Mouse (Mus musculus): ENCODE measurements around the gene Mboat2. TPM values are rescaled to one million over a fixed set of nuclear protein-coding genes. Genes with fewer than 3 reads are reported as not detected.

The Mboat2 gene
- polyA plus RNA-seq, 1 experiment from 2014 or later = 51.7 TPM

DNA sequence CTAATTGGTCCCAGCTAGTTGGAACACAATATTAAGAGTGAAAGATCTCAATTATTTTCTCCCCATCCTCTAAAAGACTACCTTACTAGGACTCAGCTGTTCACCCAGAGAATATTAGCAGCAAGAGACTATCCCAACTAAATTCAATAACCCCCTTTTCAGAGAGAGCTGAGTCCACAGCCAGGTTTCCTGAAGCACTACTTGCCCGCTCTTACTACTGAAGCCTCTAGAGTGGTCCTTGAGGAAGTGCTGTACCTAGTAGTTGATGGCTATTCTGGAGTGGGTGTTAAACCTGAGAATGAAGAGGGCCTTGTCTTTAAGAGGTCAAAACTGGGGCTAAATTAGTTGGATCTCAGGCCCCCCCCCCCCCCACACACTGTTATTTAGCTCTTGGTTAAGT, 593 bp upstream of the Mboat2 start:
- Histone ChIP-seq H3K4me3 (ENCODE audit: low read depth, low read length) (peak overlapping the region; percentile 74), H3K27me3 (ENCODE audit: control insufficient read depth, insufficient read depth, low read length) (no peaks in the 10 kb centered on the region), H3K9ac (ENCODE audit: low read length) (peak overlapping the region; percentile 95), H3K4me2 (ENCODE audit: low read depth, severe bottlenecking) (peak overlapping the region; percentile 66), H3K27ac (replicated peaks; ENCODE audit: low read depth, low read length) (peak overlapping the region; percentile 98; the same call in 1 of the 2 replicates), H3K4me1 (ENCODE audit: control insufficient read depth, insufficient read depth, low read length) (peaks cover 15% of the 10 kb centered on the region), H3K36me3 (ENCODE audit: control insufficient read depth, insufficient read depth, low read length) (no peaks in the 10 kb centered on the region), H3K9me3 (ENCODE audit: control insufficient read depth, low read length) (no peaks in the 10 kb centered on the region)
- DNase-seq (ENCODE audit: low spot score) = no peak
- 34% methylated on average over 1 of the region's 1 CpGs for WGBS
- ATAC-seq (ENCODE audit: insufficient number of reproducible peaks, low FRiP score, low TSS enrichment, low read depth) = no peak

DNA sequence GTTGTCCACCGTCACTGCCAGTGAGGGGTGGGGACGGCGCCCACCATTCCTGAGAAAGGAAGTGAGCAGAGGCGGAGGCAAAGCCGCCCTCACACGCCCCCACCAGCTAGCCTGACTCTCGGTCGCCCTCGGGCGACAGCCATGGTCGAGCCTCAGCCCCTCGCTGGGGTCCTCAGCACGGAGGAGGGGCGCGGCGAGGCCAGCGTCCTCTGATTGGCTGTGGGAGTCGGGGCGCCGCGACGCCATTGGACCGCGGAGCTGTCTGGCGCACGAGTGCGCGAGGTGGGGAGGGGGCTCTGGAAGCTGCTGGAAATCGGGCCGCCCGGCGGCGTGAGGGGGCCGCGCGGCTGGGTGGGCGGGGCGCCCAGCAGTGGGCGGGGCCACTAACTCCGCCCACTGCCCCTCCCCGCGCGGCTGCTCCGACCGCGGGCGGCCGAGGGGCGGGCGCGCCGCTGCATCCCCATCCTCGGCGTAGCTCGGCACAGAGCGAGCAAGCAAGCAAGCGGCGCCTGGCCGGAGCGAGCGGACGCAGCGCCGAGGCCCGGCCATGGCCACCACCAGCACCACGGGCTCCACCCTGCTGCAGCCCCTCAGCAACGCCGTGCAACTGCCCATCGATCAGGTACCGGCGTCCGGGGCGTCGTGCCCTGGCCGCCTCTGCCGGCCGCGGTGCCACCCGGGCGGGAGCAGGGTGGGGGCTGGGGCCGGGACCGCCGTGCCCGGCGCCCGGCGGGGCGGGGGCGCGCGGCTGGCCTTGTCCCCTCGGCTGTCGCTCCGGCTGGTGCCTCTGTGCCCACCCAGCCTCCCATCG, 679 bp downstream of the Mboat2 start:
- H3K4me3 ChIP-seq (ENCODE audit: low read depth, low read length) = peak overlapping the region; percentile 74
- H3K27me3 ChIP-seq (ENCODE audit: control insufficient read depth, insufficient read depth, low read length) = no peaks in the 10 kb centered on the region
- DNase-seq (ENCODE audit: low spot score) (peak; percentile 98), ATAC-seq (ENCODE audit: insufficient number of reproducible peaks, low FRiP score, low TSS enrichment, low read depth) (peak; percentile 100)
- peaks cover 15% of the 10 kb centered on the region for H3K4me1 ChIP-seq (ENCODE audit: control insufficient read depth, insufficient read depth, low read length)
- no peaks in the 10 kb centered on the region for H3K9me3 ChIP-seq (ENCODE audit: control insufficient read depth, low read length)
- H3K9ac ChIP-seq (ENCODE audit: low read length) = peak overlapping the region; percentile 95
- under 1% methylated on average over 58 of the region's 95 CpGs for WGBS
- H3K4me2 ChIP-seq (ENCODE audit: low read depth, severe bottlenecking) = peak overlapping the region; percentile 72
- no peaks in the 10 kb centered on the region for H3K36me3 ChIP-seq (ENCODE audit: control insufficient read depth, insufficient read depth, low read length)
- H3K27ac ChIP-seq (replicated peaks; ENCODE audit: low read depth, low read length) = peak overlapping the region; percentile 98

DNA sequence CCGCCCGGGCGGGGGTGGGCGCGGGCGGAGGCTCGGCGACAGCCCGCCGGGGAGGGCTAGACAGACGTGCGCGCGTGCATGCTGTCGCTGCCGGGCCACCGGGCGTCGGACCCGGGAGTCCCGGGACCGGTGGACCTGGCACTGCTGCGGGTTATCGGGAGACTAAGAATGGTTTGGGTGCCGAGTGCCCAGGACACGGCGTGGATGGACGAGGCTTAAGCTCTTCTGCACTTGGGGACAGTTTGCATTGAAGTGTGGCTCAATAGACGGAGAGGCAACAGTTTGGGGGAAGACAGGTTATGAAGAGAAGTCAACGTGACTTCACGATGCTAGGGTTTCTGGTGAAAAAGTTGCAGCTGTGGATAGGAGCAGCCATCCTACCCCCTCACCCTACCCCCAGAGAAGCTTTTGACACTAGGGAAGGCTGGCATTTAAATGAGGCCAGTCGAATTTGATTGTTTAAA, 1.3 kb downstream of the Mboat2 start:
- under 1% methylated on average over 27 of the region's 32 CpGs for WGBS
- H3K4me2 ChIP-seq (ENCODE audit: low read depth, severe bottlenecking) = peak overlapping the region; percentile 72
- H3K9ac ChIP-seq (ENCODE audit: low read length) = peak overlapping the region; percentile 89
- peaks cover 15% of the 10 kb centered on the region for H3K4me1 ChIP-seq (ENCODE audit: control insufficient read depth, insufficient read depth, low read length)
- DNase-seq (ENCODE audit: low spot score) = peak; percentile 64
- peak overlapping the region; percentile 84 for H3K27ac ChIP-seq (replicated peaks; ENCODE audit: low read depth, low read length)
- peak overlapping the region; percentile 74 for H3K4me3 ChIP-seq (ENCODE audit: low read depth, low read length)
- H3K9me3 ChIP-seq (ENCODE audit: control insufficient read depth, low read length) = no peaks in the 10 kb centered on the region
- no peaks in the 10 kb centered on the region for H3K27me3 ChIP-seq (ENCODE audit: control insufficient read depth, insufficient read depth, low read length)
- no peak for ATAC-seq (ENCODE audit: insufficient number of reproducible peaks, low FRiP score, low TSS enrichment, low read depth)
- H3K36me3 ChIP-seq (ENCODE audit: control insufficient read depth, insufficient read depth, low read length) = no peaks in the 10 kb centered on the region

DNA sequence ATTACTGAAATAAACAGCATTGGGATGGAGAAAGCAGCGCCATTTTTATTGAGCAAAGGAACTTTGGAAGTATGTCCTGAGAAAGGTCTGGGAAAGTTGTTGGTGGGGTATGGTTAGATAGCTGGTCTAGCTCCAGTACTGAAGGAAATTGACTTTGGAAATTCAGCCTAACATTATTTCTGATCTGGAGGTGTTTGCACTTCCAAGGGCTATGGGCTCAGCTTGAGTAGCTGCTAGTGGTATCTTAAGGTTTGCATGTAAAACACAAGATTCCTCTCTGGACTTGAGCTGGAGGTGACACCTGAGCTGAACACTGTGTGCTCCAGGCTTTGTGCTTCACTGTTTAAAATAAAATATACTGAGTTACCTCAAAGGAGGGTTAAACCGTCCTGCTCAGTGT, 1.8 kb downstream of the Mboat2 start:
- DNase-seq (ENCODE audit: low spot score) = no peak
- no peak overlapping the region; the same call in 1 of the 2 replicates for H3K27ac ChIP-seq (replicated peaks; ENCODE audit: low read depth, low read length)

DNA sequence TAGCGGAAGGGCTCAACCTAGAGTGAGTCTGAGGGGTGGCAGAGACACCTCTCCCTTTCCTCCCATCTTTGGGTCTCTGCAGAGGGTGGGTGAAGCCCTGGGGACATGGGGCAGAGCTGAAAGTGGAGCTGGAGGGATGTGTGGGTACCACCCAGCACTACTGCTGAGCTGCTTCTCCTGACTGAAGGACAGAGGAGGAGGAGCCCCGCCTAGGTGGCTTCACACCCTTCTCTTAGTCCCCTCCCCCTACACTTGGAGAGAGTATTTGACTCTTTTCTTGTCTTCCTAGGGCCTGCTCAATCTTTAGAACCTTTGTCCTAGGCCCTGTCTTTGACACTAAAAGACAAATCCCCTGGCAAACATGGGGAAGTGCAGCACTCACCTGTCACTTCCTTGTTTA, 7.3 kb downstream of the Mboat2 start:
- Histone ChIP-seq H3K4me1 (ENCODE audit: control insufficient read depth, insufficient read depth, low read length) (peaks cover 16% of the 10 kb centered on the region; the same call in 1 of the 2 replicates), H3K27ac (replicated peaks; ENCODE audit: low read depth, low read length) (no peak overlapping the region), H3K27me3 (ENCODE audit: control insufficient read depth, insufficient read depth, low read length) (no peaks in the 10 kb centered on the region), H3K4me3 (ENCODE audit: low read depth, low read length) (no peak overlapping the region), H3K9me3 (ENCODE audit: control insufficient read depth, low read length) (no peaks in the 10 kb centered on the region), H3K9ac (ENCODE audit: low read length) (no peak overlapping the region), H3K4me2 (ENCODE audit: low read depth, severe bottlenecking) (no peak overlapping the region), H3K36me3 (ENCODE audit: control insufficient read depth, insufficient read depth, low read length) (no peaks in the 10 kb centered on the region)
- 46% methylated on average over 2 of the region's 2 CpGs for WGBS
- no peak for ATAC-seq (ENCODE audit: insufficient number of reproducible peaks, low FRiP score, low TSS enrichment, low read depth)
- DNase-seq (ENCODE audit: low spot score) = no peak

More for the DNA sequence above, 1.8 kb downstream of the Mboat2 start:
- Histone ChIP-seq H3K36me3 (ENCODE audit: control insufficient read depth, insufficient read depth, low read length) (no peaks in the 10 kb centered on the region), H3K4me2 (ENCODE audit: low read depth, severe bottlenecking) (peak overlapping the region; percentile 72), H3K27me3 (ENCODE audit: control insufficient read depth, insufficient read depth, low read length) (no peaks in the 10 kb centered on the region), H3K4me1 (ENCODE audit: control insufficient read depth, insufficient read depth, low read length) (peaks cover 15% of the 10 kb centered on the region), H3K9ac (ENCODE audit: low read length) (peak overlapping the region; percentile 89), H3K9me3 (ENCODE audit: control insufficient read depth, low read length) (no peaks in the 10 kb centered on the region), H3K4me3 (ENCODE audit: low read depth, low read length) (peak overlapping the region; percentile 74)
- 20% methylated on average over 2 of the region's 2 CpGs for WGBS
- no peak for ATAC-seq (ENCODE audit: insufficient number of reproducible peaks, low FRiP score, low TSS enrichment, low read depth)

DNA sequence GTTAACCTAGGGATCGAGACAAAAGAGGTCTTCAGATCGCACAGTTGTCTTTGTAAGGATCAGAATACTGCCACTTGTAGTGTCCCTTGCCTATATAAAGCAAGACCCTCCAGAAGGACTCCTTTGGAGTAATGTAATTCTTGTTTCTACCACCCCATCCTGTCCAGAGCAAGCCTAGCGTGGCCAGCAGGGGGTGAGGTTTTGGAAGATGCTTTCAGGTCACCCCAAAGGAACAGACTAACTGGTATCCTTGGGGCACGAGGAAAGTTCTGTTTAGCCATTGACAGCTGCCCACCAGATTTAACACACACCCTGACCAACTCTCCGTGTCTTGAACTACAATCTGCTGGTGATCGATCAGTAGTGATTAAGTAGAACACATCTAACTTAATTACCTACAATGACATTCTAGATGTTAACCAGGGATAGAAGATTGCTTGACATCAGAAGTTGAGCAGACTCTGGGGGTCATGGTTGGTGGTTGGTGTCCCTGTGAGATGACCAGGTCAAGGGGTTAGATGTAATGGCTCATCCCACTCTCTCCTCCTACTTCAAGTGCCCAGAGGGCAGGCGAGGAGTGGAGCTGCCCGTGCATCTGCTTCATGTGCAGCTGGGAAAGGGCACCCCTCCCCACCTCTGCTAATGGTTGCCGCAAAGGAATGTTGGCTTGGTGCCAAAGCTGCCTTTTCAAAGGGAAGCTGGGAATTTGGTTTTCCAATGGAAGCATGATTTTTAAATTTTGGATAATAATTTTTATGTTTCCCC, 10.6 kb downstream of the Mboat2 start:
- peak; percentile 72 for DNase-seq (ENCODE audit: low spot score)
- no peak overlapping the region for H3K9ac ChIP-seq (ENCODE audit: low read length)
- ATAC-seq (ENCODE audit: insufficient number of reproducible peaks, low FRiP score, low TSS enrichment, low read depth) = no peak
- WGBS = 60% methylated on average over 9 of the region's 9 CpGs
- no peak overlapping the region for H3K27ac ChIP-seq (replicated peaks; ENCODE audit: low read depth, low read length)
- no peaks in the 10 kb centered on the region for H3K27me3 ChIP-seq (ENCODE audit: control insufficient read depth, insufficient read depth, low read length)
- H3K36me3 ChIP-seq (ENCODE audit: control insufficient read depth, insufficient read depth, low read length) = no peaks in the 10 kb centered on the region
- H3K4me2 ChIP-seq (ENCODE audit: low read depth, severe bottlenecking) = no peak overlapping the region
- no peak overlapping the region for H3K4me3 ChIP-seq (ENCODE audit: low read depth, low read length)
- H3K9me3 ChIP-seq (ENCODE audit: control insufficient read depth, low read length) = no peaks in the 10 kb centered on the region
- H3K4me1 ChIP-seq (ENCODE audit: control insufficient read depth, insufficient read depth, low read length) = peaks cover 24% of the 10 kb centered on the region

DNA sequence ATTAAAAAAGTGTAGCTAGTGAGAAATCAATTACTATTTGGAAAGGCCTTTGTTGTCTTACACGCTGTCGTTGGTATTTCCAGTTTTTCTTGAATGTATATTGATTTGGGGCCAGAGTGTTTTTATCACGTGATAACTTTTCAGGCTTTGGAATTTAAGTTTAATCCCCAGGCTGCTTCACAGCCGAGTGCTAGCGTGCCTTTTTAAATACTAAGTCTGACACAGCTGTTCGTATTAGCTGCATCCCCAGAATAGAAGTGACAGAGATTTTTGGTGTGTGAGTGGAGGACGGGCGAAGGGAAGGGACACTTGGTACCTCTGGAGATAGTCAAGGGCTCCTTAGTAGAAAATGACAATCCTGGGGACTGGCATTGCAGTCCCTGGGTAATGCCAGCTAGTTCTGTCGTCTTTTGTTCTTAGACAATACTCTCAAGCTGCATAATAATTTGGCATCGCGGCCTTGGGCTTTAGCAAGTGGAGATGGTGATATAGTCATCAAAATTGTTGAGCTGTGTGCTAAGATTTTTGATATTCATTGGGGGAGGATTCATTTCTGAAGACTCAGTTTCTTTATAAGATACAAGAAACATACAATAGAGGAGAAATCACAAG, 11.7 kb downstream of the Mboat2 start:
- Histone ChIP-seq H3K9me3 (ENCODE audit: control insufficient read depth, low read length) (no peaks in the 10 kb centered on the region), H3K9ac (ENCODE audit: low read length) (no peak overlapping the region), H3K36me3 (ENCODE audit: control insufficient read depth, insufficient read depth, low read length) (no peaks in the 10 kb centered on the region), H3K27ac (replicated peaks; ENCODE audit: low read depth, low read length) (no peak overlapping the region), H3K4me3 (ENCODE audit: low read depth, low read length) (no peak overlapping the region), H3K4me2 (ENCODE audit: low read depth, severe bottlenecking) (no peak overlapping the region), H3K27me3 (ENCODE audit: control insufficient read depth, insufficient read depth, low read length) (no peaks in the 10 kb centered on the region), H3K4me1 (ENCODE audit: control insufficient read depth, insufficient read depth, low read length) (peaks cover 24% of the 10 kb centered on the region)
- 89% methylated on average over 11 of the region's 11 CpGs for WGBS
- DNase-seq (ENCODE audit: low spot score) = no peak
- ATAC-seq (ENCODE audit: insufficient number of reproducible peaks, low FRiP score, low TSS enrichment, low read depth) = no peak

DNA sequence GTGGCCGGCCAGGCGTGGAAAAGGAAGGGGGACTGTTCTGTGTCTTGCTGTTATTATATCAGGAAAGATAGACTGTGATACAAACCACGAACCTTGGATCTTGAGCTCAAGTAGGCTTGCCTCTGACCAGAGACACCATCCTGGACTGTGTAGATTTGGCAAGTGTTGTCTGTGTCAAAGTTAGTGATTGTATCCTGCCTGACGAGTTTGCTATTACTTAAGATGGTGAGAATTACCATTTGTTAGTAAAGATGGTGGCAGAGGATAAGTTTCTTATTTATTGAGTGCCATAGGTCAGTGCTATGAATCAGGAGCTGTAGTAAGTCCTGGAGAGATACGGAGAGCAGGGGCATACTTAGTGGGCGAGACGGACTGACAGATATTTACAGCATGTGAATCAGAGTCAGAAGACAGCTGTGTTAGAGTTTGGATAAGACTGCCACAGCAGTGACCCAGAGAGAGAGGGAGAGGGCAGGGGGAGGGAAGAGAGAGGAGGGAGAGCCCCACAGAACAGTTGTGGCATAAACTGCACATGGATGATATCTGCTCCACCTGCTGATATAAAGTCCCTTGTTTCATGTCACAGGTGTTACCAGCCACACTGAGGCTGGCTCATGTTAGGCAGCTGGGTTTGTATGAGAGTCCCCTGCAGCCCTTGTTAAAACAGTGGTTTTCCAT, 12.9 kb downstream of the Mboat2 start:
- Histone ChIP-seq H3K36me3 (ENCODE audit: control insufficient read depth, insufficient read depth, low read length) (no peaks in the 10 kb centered on the region), H3K4me1 (ENCODE audit: control insufficient read depth, insufficient read depth, low read length) (peaks cover 21% of the 10 kb centered on the region), H3K9ac (ENCODE audit: low read length) (no peak overlapping the region), H3K4me2 (ENCODE audit: low read depth, severe bottlenecking) (no peak overlapping the region), H3K27me3 (ENCODE audit: control insufficient read depth, insufficient read depth, low read length) (no peaks in the 10 kb centered on the region), H3K4me3 (ENCODE audit: low read depth, low read length) (no peak overlapping the region), H3K9me3 (ENCODE audit: control insufficient read depth, low read length) (no peaks in the 10 kb centered on the region), H3K27ac (replicated peaks; ENCODE audit: low read depth, low read length) (no peak overlapping the region)
- no peak for DNase-seq (ENCODE audit: low spot score)
- no peak for ATAC-seq (ENCODE audit: insufficient number of reproducible peaks, low FRiP score, low TSS enrichment, low read depth)
- WGBS = 57% methylated on average over 7 of the region's 7 CpGs
